Mouse (Mus musculus) erythroblast, embryonic 14.5 days (primary cell): ENCODE results near the gene Serpinf1.

Experiments
- GATA1 ChIP-seq: IDR thresholded peaks from 2 replicates; pipeline ENCODE4 v1.6.1; 2012; ENCODE audit warnings: low read length, inconsistent platforms, mixed read lengths
- TAL1 ChIP-seq: IDR thresholded peaks from 3 replicates; pipeline ENCODE4 v1.6.1; 2012; ENCODE audit warnings: low read length, inconsistent platforms, mixed read lengths

GRCm38 (mm10) chr11:75400099-75400498, 22.4 kb downstream of the Serpinf1 start:
- no peak for TF ChIP-seq TAL1
- TF ChIP-seq GATA1: no peak
